Mouse (Mus musculus): ENCODE data around the gene Kbtbd12.

The Kbtbd12 gene

GRCm38 (mm10) chr6:88626912-88627311 lies 10.8 kb downstream of the Kbtbd12 start:
- DNase-seq (ENCODE audit: low spot score), result no peak

GRCm38 (mm10) chr6:88626462-88626861 lies 11.3 kb downstream of the Kbtbd12 start:
- no peak for DNase-seq (ENCODE audit: low spot score)

GRCm38 (mm10) chr6:88621816-88622481 lies 15.8 kb downstream of the Kbtbd12 start:
- DNase-seq (ENCODE audit: low spot score), result no peak

- DNase-seq (ENCODE audit: low spot score), result no peak
These were observed 18.2 kb downstream of the Kbtbd12 start for GRCm38 (mm10) chr6:88619542-88619941.

GRCm38 (mm10) chr6:88615352-88615751 lies 22.4 kb downstream of the Kbtbd12 start:
- DNase-seq (ENCODE audit: low spot score), result no peak

- no peak for DNase-seq (ENCODE audit: low spot score)
These were observed 31.3 kb downstream of the Kbtbd12 start for GRCm38 (mm10) chr6:88606417-88606816.

- no peak for DNase-seq (ENCODE audit: low spot score)
These were observed 32.0 kb downstream of the Kbtbd12 start for GRCm38 (mm10) chr6:88605715-88606114.

- DNase-seq (ENCODE audit: low spot score), result no peak
These were observed 32.5 kb downstream of the Kbtbd12 start for GRCm38 (mm10) chr6:88605235-88605634.

- no peak for DNase-seq (ENCODE audit: low spot score)
These were observed 41.6 kb downstream of the Kbtbd12 start for GRCm38 (mm10) chr6:88596108-88596507.

- no peak for DNase-seq (ENCODE audit: low spot score)
These were observed 45.4 kb downstream of the Kbtbd12 start for GRCm38 (mm10) chr6:88592367-88592766.

GRCm38 (mm10) chr6:88590231-88590630 lies 47.5 kb downstream of the Kbtbd12 start:
- no peak for DNase-seq (ENCODE audit: low spot score)

- peak; percentile 7 for DNase-seq (ENCODE audit: low spot score)
These were observed 48.2 kb downstream of the Kbtbd12 start for GRCm38 (mm10) chr6:88589517-88589916.

GRCm38 (mm10) chr6:88588581-88589256 lies 49.0 kb downstream of the Kbtbd12 start:
- DNase-seq (ENCODE audit: low spot score), result no peak

GRCm38 (mm10) chr6:88587091-88587490 lies 50.7 kb downstream of the Kbtbd12 start:
- DNase-seq (ENCODE audit: low spot score), result no peak

GRCm38 (mm10) chr6:88583950-88584349 lies 53.8 kb downstream of the Kbtbd12 start:
- DNase-seq (ENCODE audit: low spot score), result no peak

- no peak for DNase-seq (ENCODE audit: low spot score)
These were observed 61.3 kb downstream of the Kbtbd12 start for GRCm38 (mm10) chr6:88576495-88576894.

GRCm38 (mm10) chr6:88566676-88567075 lies 71.1 kb downstream of the Kbtbd12 start:
- no peak for DNase-seq (ENCODE audit: low spot score)

- DNase-seq (ENCODE audit: low spot score), result no peak
These were observed 72.7 kb downstream of the Kbtbd12 start for GRCm38 (mm10) chr6:88565033-88565432.

GRCm38 (mm10) chr6:88560156-88560555 lies 77.6 kb downstream of the Kbtbd12 start:
- DNase-seq (ENCODE audit: low spot score), result no peak

GRCm38 (mm10) chr6:88559688-88560087 lies 78.1 kb downstream of the Kbtbd12 start:
- DNase-seq (ENCODE audit: low spot score), result no peak

GRCm38 (mm10) chr6:88558076-88558475 lies 79.7 kb downstream of the Kbtbd12 start:
- DNase-seq (ENCODE audit: low spot score), result no peak

GRCm38 (mm10) chr6:88557548-88557947 lies 80.2 kb downstream of the Kbtbd12 start:
- no peak for DNase-seq (ENCODE audit: low spot score)

- no peak for DNase-seq (ENCODE audit: low spot score)
These were observed 87.8 kb downstream of the Kbtbd12 start for GRCm38 (mm10) chr6:88549916-88550315.
